Mouse (Mus musculus): Measurements from ENCODE around the gene Ptcra.

The Ptcra gene

DNA sequence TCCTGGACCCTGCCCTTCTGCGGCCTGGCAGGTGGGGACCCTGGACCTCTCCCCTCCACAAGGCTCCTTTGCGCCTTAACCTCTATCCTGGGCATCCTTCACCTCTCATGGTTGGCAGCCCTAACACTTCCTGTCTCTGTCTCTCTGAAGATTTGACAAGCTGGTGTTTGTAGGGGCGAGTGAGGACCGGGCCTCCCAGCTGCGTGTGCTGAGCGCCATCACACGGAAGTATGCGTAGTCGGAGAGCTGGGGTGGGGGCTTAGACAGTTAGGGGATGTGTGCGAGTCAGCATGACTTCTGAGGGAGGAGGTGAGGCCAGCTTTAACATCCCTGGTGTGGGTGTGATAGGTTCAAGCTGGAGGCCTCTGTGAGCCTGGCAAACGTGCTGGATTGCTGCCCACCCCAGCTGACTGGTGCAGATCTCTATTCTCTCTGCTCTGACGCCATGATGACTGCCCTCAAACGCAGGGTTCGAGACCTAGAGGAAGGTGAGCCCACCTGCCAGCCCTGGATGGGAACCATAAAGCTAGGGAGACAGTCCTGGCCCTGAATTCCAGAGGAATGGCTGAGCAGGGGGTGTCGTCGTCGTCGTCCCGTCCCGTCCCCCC, 38.9 kb downstream of the Ptcra start:
- peak; percentile 55 for DNase-seq

GRCm38 (mm10) chr17:46721077-46721476, 42.4 kb downstream of the Ptcra start:
- DNase-seq, result no peak

GRCm38 (mm10) chr17:46714756-46715481, 48.6 kb downstream of the Ptcra start:
- DNase-seq, result no peak

DNA sequence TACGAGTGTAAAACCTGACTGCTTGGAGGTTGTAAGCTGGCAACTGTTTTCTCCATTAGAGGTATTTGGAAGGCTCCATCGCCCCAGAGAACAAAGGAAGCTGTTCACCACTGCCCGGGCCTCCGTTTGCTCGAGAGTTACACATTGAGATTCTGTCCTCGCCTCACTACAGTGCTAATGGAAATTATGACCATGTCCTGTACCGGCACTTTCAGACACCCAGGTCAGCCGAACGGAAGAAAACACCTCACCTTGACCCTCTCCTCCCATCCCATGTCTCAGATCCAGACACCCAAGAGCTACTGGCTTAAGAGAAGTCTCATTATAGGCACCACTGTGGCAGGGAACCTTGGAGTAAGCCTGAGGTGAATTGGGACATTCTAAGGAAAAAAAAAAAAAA, 49.7 kb downstream of the Ptcra start:
- DNase-seq, result no peak

GRCm38 (mm10) chr17:46712442-46712841, 51.1 kb downstream of the Ptcra start:
- no peak for DNase-seq

DNA sequence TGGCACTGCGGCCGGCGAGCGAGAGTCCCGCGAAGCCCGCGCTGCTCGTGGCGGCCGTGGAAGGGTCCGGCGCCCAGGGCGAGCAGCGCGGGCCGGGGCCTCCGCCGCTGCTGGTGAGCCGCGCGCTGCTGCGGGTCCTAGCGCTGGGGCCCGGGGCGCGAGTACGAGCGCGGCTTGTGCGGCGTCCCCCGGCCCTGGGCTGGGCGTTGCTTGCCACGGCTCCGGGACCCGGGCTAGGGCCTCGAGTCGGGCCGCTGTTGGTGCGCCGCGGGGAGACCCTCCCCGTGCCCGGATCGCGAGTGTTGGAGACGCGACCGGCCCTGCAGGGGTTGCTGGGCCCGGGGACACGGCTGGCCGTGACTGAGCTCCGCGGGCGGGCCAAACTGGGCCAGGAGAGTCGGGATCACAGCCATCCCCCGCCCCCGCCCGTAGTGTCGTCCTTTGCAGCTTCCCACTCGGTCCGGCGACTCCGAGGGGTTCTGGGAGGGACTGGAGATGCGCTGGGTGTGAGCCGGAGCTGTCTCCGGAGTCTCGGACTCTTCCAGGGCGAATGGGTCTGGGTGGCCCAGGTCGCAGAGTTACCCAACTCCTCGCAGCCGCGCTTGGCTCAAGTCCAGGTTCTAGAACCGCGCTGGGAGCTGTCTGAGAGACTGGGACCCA, 51.8 kb downstream of the Ptcra start:
- peak; percentile 70 for DNase-seq

DNA sequence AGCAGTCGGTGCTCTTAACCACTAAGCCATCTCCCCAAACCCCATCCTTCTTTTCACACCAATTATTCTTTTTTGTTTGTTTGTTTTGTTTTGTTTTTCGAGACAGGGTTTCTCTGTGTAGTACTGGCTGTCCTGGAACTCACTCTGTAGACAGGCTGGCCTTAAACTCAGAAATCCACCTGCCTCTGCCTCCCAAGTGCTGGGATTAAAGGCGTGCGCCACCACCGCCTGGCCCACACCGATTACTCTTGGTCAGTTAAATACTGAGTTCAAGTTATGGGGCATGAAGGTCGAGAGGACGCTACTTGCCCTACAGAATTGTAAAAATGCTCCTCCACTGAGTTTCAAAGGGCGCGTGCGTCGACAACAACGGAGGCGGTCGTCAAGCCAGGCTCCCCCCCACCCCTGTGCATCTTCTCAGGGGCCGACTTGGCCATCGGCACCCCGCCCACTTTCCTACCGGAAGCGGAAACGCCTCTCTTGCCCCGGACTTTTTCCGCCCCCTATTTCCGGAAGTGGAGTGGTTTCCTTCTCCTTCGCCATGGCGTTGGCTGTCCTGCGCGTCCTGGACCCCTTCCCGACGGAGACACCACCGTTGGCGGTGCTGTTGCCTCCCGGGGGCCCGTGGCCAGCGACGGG, 52.4 kb downstream of the Ptcra start, which contains the start of gene Pex6:
Pex6 (plus strand) TSS at position 505 of the 639 bp plus-strand sequence.
- DNase-seq, result peak; percentile 93

DNA sequence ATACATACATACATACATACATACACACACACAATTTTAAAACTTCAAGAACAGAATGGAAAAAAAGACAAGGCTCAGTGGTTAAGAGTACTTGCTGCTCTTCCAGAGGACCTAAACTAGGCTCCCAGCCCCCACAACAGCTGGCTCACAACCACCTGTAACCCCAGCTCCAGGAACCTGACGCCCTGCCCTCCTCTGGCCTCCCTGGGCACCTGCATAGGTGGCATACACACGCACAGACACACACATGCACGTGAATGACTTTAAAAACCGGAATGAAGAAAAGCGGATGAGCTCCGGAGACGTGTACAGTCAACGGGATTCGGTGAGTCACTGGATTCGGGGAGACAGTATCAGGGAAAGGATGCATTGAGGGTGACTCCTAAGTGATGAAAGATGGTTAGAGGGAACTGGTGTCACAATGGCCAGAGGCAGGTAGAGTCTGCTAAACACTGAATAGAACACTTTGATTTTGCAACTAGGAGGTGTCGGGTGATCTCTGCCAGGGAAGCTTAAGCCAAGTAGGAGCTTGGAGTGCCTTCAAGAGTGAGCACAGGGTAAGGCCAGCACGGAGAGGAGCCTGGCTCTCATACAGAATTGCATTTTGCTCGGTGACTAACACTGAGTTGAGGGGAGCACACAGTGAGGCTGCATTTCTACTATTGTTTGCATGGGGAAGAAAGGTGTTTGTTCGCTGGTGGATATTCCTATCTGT, 57.0 kb downstream of the Ptcra start:
- DNase-seq, result peak; percentile 63

Data from cerebellum, adult 9-11 months (tissue).